Mouse (Mus musculus): ENCODE results near the gene Rgs7.

GRCm38 (mm10) chr1:175028267-175028666 is 464.0 kb downstream of the Rgs7 start:
- no peak for TF ChIP-seq CTCF (IDR thresholded peaks at IDR 0.05; ENCODE audit: low read depth, low read length)
- TF ChIP-seq POLR2A (IDR thresholded peaks at IDR 0.05; ENCODE audit: insufficient read depth, low read length), result no peak
